Mouse (Mus musculus) effector memory CD4-positive, alpha-beta T cell, adult 5 months (primary cell): Measurements from ENCODE around the gene Srd5a3. TPM values are rescaled to one million over a fixed set of nuclear protein-coding genes. Genes with fewer than 3 reads are reported as not detected.

Experiments
- polyA plus RNA-seq: library from polyadenylated mRNA; unstranded; fragments of 100-300 nt; shearing (Covaris generic); gene quantifications from one replicate; pipeline ENCODE4 v1.2.1, GENCODE M21; 2017

Gene Srd5a3
- polyA plus RNA-seq, result 25.1 TPM

DNA sequence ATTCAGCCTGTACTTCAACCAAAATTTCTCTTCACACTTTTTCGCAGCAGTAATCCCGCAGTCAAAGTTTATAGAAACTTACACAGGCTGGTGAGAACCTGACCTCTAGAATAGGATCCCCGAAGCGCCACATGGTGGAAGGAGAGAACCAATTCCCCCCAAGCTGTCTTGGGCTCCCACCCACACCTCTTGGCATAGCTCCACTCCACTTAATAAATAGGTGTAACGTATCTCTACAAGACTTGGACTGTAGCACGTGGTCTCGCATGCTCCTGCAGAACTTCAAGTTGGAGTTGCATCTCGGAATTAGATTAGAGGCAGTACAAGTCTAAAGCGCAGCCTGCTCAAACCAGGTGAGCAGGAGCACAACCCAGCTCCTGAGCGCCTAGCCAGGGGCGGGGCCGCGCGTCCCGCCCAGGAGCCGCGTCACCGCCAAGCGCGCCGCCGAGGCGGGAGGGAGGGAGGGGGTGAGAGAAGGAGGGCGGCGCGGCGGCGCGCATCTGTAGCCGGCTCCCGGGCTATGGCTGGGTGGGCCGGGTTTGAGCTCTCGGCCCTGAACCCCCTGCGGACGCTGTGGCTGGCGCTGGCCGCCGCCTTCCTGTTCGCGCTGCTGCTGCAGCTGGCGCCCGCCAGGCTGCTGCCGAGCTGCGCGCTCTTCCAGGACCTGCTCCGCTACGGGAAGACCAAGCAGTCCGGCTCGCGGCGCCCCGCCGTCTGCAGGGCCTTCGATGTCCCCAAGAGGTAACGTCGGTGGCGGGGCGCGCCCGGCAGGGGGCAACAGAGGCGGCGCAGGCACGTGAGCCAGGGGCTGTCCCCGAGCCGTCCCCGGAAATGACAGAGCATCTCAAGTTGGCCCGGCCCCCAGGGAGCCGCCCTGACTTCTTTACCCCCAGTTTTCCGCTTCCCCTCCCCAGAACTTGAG is at the start of gene Srd5a3:
Srd5a3 (plus strand) TSS at position 464 of the 922 bp plus-strand sequence.

GRCm38 (mm10) chr5:76183750-76184261 is 43.7 kb downstream of the Srd5a3 start, which contains the start of gene Tmem165:
Gene Tmem165 (plus strand): TSS chr5:76183880.

Other genes with a start within 250 kb of the Srd5a3 start
- gene Kdr, start 161.8 kb upstream of the Srd5a3 start, polyA plus RNA-seq, result 0.12 TPM
- gene Tmem165, start 43.6 kb downstream of the Srd5a3 start, polyA plus RNA-seq, result 48.0 TPM
- 23.6 TPM for gene Clock, start 164.5 kb downstream of the Srd5a3 start, polyA plus RNA-seq
- not detected for gene Pdcl2, start 190.9 kb downstream of the Srd5a3 start, polyA plus RNA-seq
- gene Nmu, start 223.5 kb downstream of the Srd5a3 start, polyA plus RNA-seq, result not detected